Mouse (Mus musculus): ENCODE data around the gene Efr3b.

DNA sequence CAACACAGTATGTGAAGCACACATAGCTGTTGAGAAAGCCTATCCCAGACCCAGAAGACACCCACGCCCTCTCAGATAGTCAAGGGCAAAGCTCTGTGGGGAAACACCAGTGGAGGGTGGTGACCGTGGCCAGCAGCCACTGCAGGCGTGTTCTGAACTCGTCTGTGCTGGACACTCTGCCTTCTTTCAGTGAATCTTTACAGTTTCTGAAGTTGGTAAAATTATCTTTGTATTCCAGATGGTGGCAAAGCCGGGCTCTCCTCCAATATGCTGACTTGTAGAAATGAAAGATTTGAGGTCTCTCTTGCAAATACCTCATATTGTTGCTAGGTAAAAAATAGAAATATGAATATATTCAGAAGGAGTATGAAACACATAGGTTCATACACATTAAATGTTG lies 27.0 kb downstream of the Efr3b start:
- no peak for TF ChIP-seq CTCF (IDR thresholded peaks at IDR 0.05)
- TF ChIP-seq EP300 (IDR thresholded peaks at IDR 0.05) = no peak
